Mouse (Mus musculus) spleen, adult 2 months (tissue): ENCODE results near the gene Perp.

Source experiments
- CTCF ChIP-seq: fragments of 200-500 bp; IDR thresholded peaks from 2 replicates; pipeline ENCODE4 v1.5.1; 2011; ENCODE audit warnings: mild to moderate bottlenecking, inconsistent platforms; ENCODE audit not compliant: insufficient read depth, insufficient read length, insufficient replicate concordance; ENCODE audit errors: extremely low read depth
- POLR2A ChIP-seq: fragments of 200-500 bp; IDR thresholded peaks from 2 replicates; pipeline ENCODE4 v1.6.1; 2011; ENCODE audit warnings: low read depth, low read length, inconsistent platforms

DNA sequence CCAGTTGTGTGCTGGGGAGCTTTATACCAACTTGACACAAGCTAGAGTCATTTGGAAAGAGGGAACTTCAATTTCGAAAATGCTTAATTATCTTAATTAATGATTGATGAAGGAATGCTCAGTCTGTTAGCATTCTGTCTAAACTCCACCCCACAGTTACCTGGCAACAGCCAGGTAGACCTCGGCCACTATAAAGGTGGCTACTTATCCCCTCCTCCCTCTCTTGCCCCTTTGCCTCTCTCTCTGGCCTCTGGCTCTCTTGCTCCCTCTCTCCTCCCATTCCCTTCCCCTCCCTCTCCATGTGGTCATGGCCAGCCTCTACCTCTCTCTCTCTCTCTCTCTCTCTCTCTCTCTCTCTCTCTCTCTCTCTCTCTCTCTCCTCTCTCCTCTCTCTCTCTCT lies 10.4 kb upstream of the Perp start:
- TF ChIP-seq CTCF (no peak), POLR2A (no peak)
